17 mouse cellular contexts compared by ENCODE assay signal in genomic region chr3:65417913-65418594, GRCm38 (mm10). TPM values are rescaled to one million over a fixed set of nuclear protein-coding genes. Genes with fewer than 3 reads are reported as not detected.
DNase-seq lines count a peak whose midpoint lies in the region; ATAC-seq lines count a peak whose summit lies in the region.
"Had no signal": no experiment of that assay in that cellular context is flagged by ENCODE, and none has a peak within 500 bp of the region (broad histone marks: within the 10 kb centered on the region; RNA-seq: fewer than 3 reads in every experiment).

No protein-coding gene starts in this region.

- WGBS in kidney, embryonic 15.5 days: 55% methylated on average over 5 of the region's 5 CpGs
- 29% methylated on average over 5 of the region's 5 CpGs for WGBS in embryonic facial prominence, embryonic 14.5 days

- DNase-seq in kidney, adult 8-10 months: no peak
- DNase-seq in c-Kit-positive CD71-negative TER-119-negative erythroid progenitor cells, embryonic 14.5 days (ENCODE audit: low read depth): peak; percentile 35
- peak; percentile 30 for DNase-seq in embryonic facial prominence, embryonic 14.5 days (ENCODE audit: low spot score)
- DNase-seq in skeletal muscle tissue, adult 2 months (ENCODE audit: low read depth, low spot score): peak; percentile 22
- no peak for DNase-seq in frontal cortex, postnatal 10 days (ENCODE audit: low spot score in 2 of 2)
- DNase-seq in c-Kit-positive CD71-positive TER-119-positive erythroid progenitor cells, embryonic 14.5 days (ENCODE audit: low spot score): no peak
- DNase-seq: adrenal gland, postnatal 14 days; cerebellum, postnatal 10 days; heart, postnatal 10 days; kidney, adult 9 months; thymus, postnatal 25 days had no signal

- H3K4me1 ChIP-seq in kidney, embryonic 15.5 days: peaks cover 4% of the 10 kb centered on the region; the same call in 1 of the 2 replicates
- peaks cover 4% of the 10 kb centered on the region; the same call in 1 of the 2 replicates for H3K4me1 ChIP-seq in embryonic facial prominence, embryonic 14.5 days (ENCODE audit: control insufficient read depth, insufficient read depth, low read length)
- H3K4me1 ChIP-seq: forebrain, embryonic 13.5 days had no signal

- H3K27ac ChIP-seq in kidney, embryonic 15.5 days: 0 out of 2 replicates have a peak overlapping the region, but pooled peaks have one; percentile 1
- no peak overlapping the region for H3K27ac ChIP-seq in embryonic facial prominence, embryonic 14.5 days (replicated peaks; ENCODE audit: low read depth, low read length)
- H3K27ac ChIP-seq: forebrain, embryonic 13.5 days; hindbrain, postnatal 0 days; limb, embryonic 13.5 days; macrophage; stomach, postnatal 0 days had no signal

- H3K4me2 ChIP-seq in kidney, embryonic 15.5 days: no peak overlapping the region
- H3K4me2 ChIP-seq in embryonic facial prominence, embryonic 14.5 days (ENCODE audit: low read depth, low read length): no peak overlapping the region
- H3K4me2 ChIP-seq: forebrain, embryonic 13.5 days; limb, embryonic 13.5 days had no signal

- H3K27me3 ChIP-seq in kidney, embryonic 15.5 days: no peaks in the 10 kb centered on the region
- no peaks in the 10 kb centered on the region for H3K27me3 ChIP-seq in embryonic facial prominence, embryonic 14.5 days (replicated peaks; ENCODE audit: control insufficient read depth, insufficient read depth, low read length)
- H3K27me3 ChIP-seq: forebrain, embryonic 13.5 days; limb, embryonic 13.5 days had no signal

- ATAC-seq in kidney, embryonic 15.5 days (replicated peaks; ENCODE audit: low FRiP score): peak; percentile 71
- no peak for ATAC-seq in embryonic facial prominence, embryonic 14.5 days (ENCODE audit: low read depth)
- ATAC-seq: forebrain, embryonic 13.5 days; hindbrain, postnatal 0 days had no signal

- no peak overlapping the region for H3K4me3 ChIP-seq in kidney, embryonic 15.5 days (replicated peaks)
- no peak overlapping the region for H3K4me3 ChIP-seq in embryonic facial prominence, embryonic 14.5 days (ENCODE audit: low read depth, low read length)
- H3K4me3 ChIP-seq: forebrain, embryonic 13.5 days; limb, embryonic 13.5 days had no signal

- no peaks in the 10 kb centered on the region for H3K36me3 ChIP-seq in kidney, embryonic 15.5 days
- H3K36me3 ChIP-seq in embryonic facial prominence, embryonic 14.5 days (ENCODE audit: control insufficient read depth, insufficient read depth, low read length): no peaks in the 10 kb centered on the region
- H3K36me3 ChIP-seq: limb, embryonic 13.5 days had no signal

- H3K9ac ChIP-seq in kidney, embryonic 15.5 days: no peak overlapping the region
- no peak overlapping the region for H3K9ac ChIP-seq in embryonic facial prominence, embryonic 14.5 days (ENCODE audit: low read depth, low read length)
- H3K9ac ChIP-seq: forebrain, embryonic 13.5 days; limb, embryonic 13.5 days had no signal

- H3K9me3 ChIP-seq in kidney, embryonic 15.5 days (replicated peaks): no peaks in the 10 kb centered on the region
- no peaks in the 10 kb centered on the region for H3K9me3 ChIP-seq in embryonic facial prominence, embryonic 14.5 days (ENCODE audit: control insufficient read depth, low read length)
- H3K9me3 ChIP-seq: forebrain, embryonic 13.5 days; limb, embryonic 13.5 days had no signal

RNA-seq across cellular contexts. Expression of gene Ssr3, which starts 25.6 kb away (rescaled TPM):
- 283 and 305 TPM in 2 replicates for polyA plus RNA-seq in kidney, embryonic 15.5 days (2015; fragmentation: Nextera tagmentation; extraction: Ambion mirVana)
- 337 and 349 TPM in 2 replicates for polyA plus RNA-seq in embryonic facial prominence, embryonic 14.5 days (2014; fragmentation: Nextera tagmentation; extraction: Ambion mirVana)

Comparison
In these comparisons a context has a peak if more than half of its experiments do, and no peak if none do; other contexts are left out.
1. DNase-seq: peak in c-Kit-positive CD71-negative TER-119-negative erythroid progenitor cells, embryonic 14.5 days (single experiment), embryonic facial prominence, embryonic 14.5 days (single experiment) and skeletal muscle tissue, adult 2 months (single experiment); none in kidney, adult 8-10 months (0 of 2), frontal cortex, postnatal 10 days (0 of 2) and c-Kit-positive CD71-positive TER-119-positive erythroid progenitor cells, embryonic 14.5 days (single experiment).